Mouse (Mus musculus) megakaryocyte, embryonic 14.5 days (primary cell): ENCODE data around the gene Anks1b.

Experiments
- FLI1 ChIP-seq: IDR thresholded peaks from 2 replicates; pipeline ENCODE4 v1.6.1; 2012; ENCODE audit warnings: low read length, inconsistent platforms, mixed read lengths
- GATA1 ChIP-seq: IDR thresholded peaks from 3 replicates; pipeline ENCODE4 v1.6.1; 2012; ENCODE audit warnings: mixed read lengths, low read length, inconsistent platforms, borderline replicate concordance

- no peak for TF ChIP-seq GATA1
- TF ChIP-seq FLI1: no peak
Measured at GRCm38 (mm10) chr10:90723941-90724341, 850.6 kb downstream of the Anks1b start.
